Mouse (Mus musculus) c-Kit-positive CD71-positive TER-119-negative erythroid progenitor cells, embryonic 14.5 days (primary cell): ENCODE measurements at regions not wholly inside any gene's neighbourhood (a gene's known extent, or its start where the extent isn't known, plus 50 kb on each side); places are given as distances from the start of the nearest gene placed in this dataset.

Experiments
- DNase-seq: peaks from one replicate; pipeline ENCODE4 v3.0.0-alpha.2; 2013; ENCODE audit warnings: low read depth

GRCm38 (mm10) chr8:7796156-7796555 is 864.9 kb downstream of the Efnb2 start:
- no peak for DNase-seq

- DNase-seq: no peak
These were observed 897.2 kb downstream of the Efnb2 start for GRCm38 (mm10) chr8:7763820-7764219.

- DNase-seq: no peak
These were observed 900.1 kb downstream of the Efnb2 start for GRCm38 (mm10) chr8:7760987-7761386.

GRCm38 (mm10) chr8:7732726-7733125 is 928.3 kb downstream of the Efnb2 start:
- no peak for DNase-seq

- DNase-seq: no peak
These were observed 939.2 kb downstream of the Efnb2 start for GRCm38 (mm10) chr8:7721880-7722279.

- DNase-seq: no peak
These were observed 941.9 kb downstream of the Efnb2 start for GRCm38 (mm10) chr8:7718898-7719696.

GRCm38 (mm10) chr8:7710764-7711163 is 950.3 kb downstream of the Efnb2 start:
- no peak for DNase-seq

GRCm38 (mm10) chr8:7709406-7709805 is 951.6 kb downstream of the Efnb2 start:
- DNase-seq: no peak

- no peak for DNase-seq
These were observed 969.6 kb downstream of the Efnb2 start for GRCm38 (mm10) chr8:7691355-7691996.

GRCm38 (mm10) chr8:7653804-7654203 is 1007.2 kb downstream of the Efnb2 start:
- no peak for DNase-seq
